Mouse (Mus musculus) erythroid progenitor cell, adult 5-6 weeks (primary cell): ENCODE measurements around the gene Gm48551. TPM values are rescaled to one million over a fixed set of nuclear protein-coding genes. Genes with fewer than 3 reads are reported as not detected.

Source experiments
- ATAC-seq: replicated peaks from 2 replicates; pipeline ENCODE4 v1.8.0; 2016; ENCODE audit warnings: moderate number of reproducible peaks, mild to moderate bottlenecking, moderate TSS enrichment, inconsistent platforms; ENCODE audit not compliant: poor library complexity, low FRiP score, severe bottlenecking
- total RNA-seq, 2 experiments: library from RNA; stranded (forward) in 1 of 2; stranded (reverse) in 1 of 2; fragments of 150-400 nt in 1 of 2; fragments of 186-747, 209-891 nt in 1 of 2; gene quantifications; 2 replicates each; pipeline versions ENCODE4 v1.2.3 to v1.2.4; 2015 to 2017; ENCODE audit warnings: low replicate concordance in 2 of 2

The Gm48551 gene
- total RNA-seq (2015; ENCODE audit: low replicate concordance) (2.1 and 4.3 TPM in 2 replicates), total RNA-seq (2017; ENCODE audit: low replicate concordance) (not detected in 2 replicates)

- ATAC-seq: peak; percentile 74
Measured at GRCm38 (mm10) chr10:81383802-81384604, at the start of gene Gm48551, which contains the start of gene Dohh. Gene Gm48551 (plus strand): TSS chr10:81384466. Gene Dohh (plus strand): TSS chr10:81384428.

- no peak for ATAC-seq
Measured at GRCm38 (mm10) chr10:81335393-81336340, 48.6 kb upstream of the Gm48551 start.

GRCm38 (mm10) chr10:81336558-81336957, 47.7 kb upstream of the Gm48551 start:
- ATAC-seq: no peak

GRCm38 (mm10) chr10:81340551-81341332, 43.5 kb upstream of the Gm48551 start:
- ATAC-seq: no peak; the same call in 1 of the 2 replicates

GRCm38 (mm10) chr10:81341333-81341949, 42.8 kb upstream of the Gm48551 start:
- ATAC-seq: peak; percentile 56; the same call in 1 of the 2 replicates

- ATAC-seq: no peak
Measured at GRCm38 (mm10) chr10:81342686-81343505, 41.4 kb upstream of the Gm48551 start, which contains the start of gene Gipc3. Gene Gipc3 (minus strand): TSS chr10:81343266.

GRCm38 (mm10) chr10:81344421-81345161, 39.7 kb upstream of the Gm48551 start:
- ATAC-seq: no peak

- ATAC-seq: no peak
Measured at GRCm38 (mm10) chr10:81345162-81345534, 39.1 kb upstream of the Gm48551 start.

- peak; percentile 59 for ATAC-seq
Measured at GRCm38 (mm10) chr10:81346453-81347067, 37.7 kb upstream of the Gm48551 start.

- ATAC-seq: peak; percentile 62
Measured at GRCm38 (mm10) chr10:81349146-81349545, 35.1 kb upstream of the Gm48551 start.

GRCm38 (mm10) chr10:81349961-81350350, 34.3 kb upstream of the Gm48551 start:
- ATAC-seq: no peak

- ATAC-seq: peak; percentile 82
Measured at GRCm38 (mm10) chr10:81350351-81351063, 33.8 kb upstream of the Gm48551 start, which contains the start of gene Hmg20b. Gene Hmg20b (minus strand): TSS chr10:81350480.

- peak; percentile 53 for ATAC-seq
Measured at GRCm38 (mm10) chr10:81351678-81352291, 32.5 kb upstream of the Gm48551 start.

GRCm38 (mm10) chr10:81354738-81355477, 29.4 kb upstream of the Gm48551 start:
- ATAC-seq: no peak

- no peak for ATAC-seq
Measured at GRCm38 (mm10) chr10:81355533-81355932, 28.7 kb upstream of the Gm48551 start.
